Mouse (Mus musculus) C2C12 (cell line): ENCODE measurements around the gene Gtpbp8.

Source experiments
- CTCF ChIP-seq: IDR thresholded peaks from one replicate; pipeline ENCODE4 v1.5.1; 2011; ENCODE audit not compliant: control insufficient read depth, insufficient read depth, insufficient read length
- FOSL1 ChIP-seq: IDR thresholded peaks from one replicate; pipeline ENCODE4 v1.8.0; 2011; ENCODE audit warnings: mild to moderate bottlenecking, low read length; ENCODE audit not compliant: poor library complexity, insufficient read depth, severe bottlenecking
- MAX ChIP-seq: IDR thresholded peaks from one replicate; pipeline ENCODE4 v1.6.1; 2011; ENCODE audit warnings: mild to moderate bottlenecking, control low read depth
- USF1 ChIP-seq: IDR thresholded peaks from one replicate; pipeline ENCODE4 v1.6.1; 2011; ENCODE audit warnings: low read depth, mild to moderate bottlenecking, control low read depth, moderate library complexity

DNA sequence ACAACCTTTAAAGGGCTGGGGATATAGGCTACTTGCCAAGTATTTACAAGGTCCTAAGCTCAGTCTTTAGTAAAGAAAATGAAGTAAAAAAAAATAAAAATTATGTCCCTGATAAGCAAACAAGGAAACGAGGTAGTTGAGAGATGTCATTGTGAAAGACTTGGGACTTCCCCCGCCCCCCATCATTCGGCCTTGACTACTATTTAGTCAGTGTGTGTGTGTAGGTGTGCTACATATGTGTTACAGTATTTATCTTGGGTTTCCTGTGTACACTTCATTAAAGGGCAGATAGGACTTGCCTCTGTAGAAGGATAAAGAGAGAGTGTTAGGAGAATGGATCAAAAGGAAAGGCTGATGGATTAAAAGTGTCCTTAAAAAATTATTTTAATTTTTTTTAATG is 12.1 kb downstream of the Gtpbp8 start:
- TF ChIP-seq CTCF, result no peak
- no peak for TF ChIP-seq USF1
- TF ChIP-seq MAX, result no peak
- no peak for TF ChIP-seq FOSL1
